Mouse (Mus musculus) thymus, adult 2 months (tissue): ENCODE data around the gene Rab43. TPM values are rescaled to one million over a fixed set of nuclear protein-coding genes. Genes with fewer than 3 reads are reported as not detected.

Source experiments
- DNase-seq: peaks from one replicate; pipeline ENCODE4 v3.0.0; 2021
- H3K27ac ChIP-seq: fragments of 200-500 bp; 2 replicates; pipeline ENCODE4 v1.5.1; 2012; ENCODE audit warnings: low read length, control low read depth; ENCODE audit not compliant: control insufficient read depth, insufficient read depth
- H3K27me3 ChIP-seq: fragments of 200-500 bp; 2 replicates; pipeline ENCODE4 v1.6.1; 2012; ENCODE audit warnings: mild to moderate bottlenecking, low read length, moderate library complexity, mixed read lengths; ENCODE audit not compliant: control insufficient read depth, insufficient read depth
- H3K36me3 ChIP-seq: fragments of 200-500 bp; 2 replicates; pipeline ENCODE4 v1.6.1; 2012; ENCODE audit warnings: mild to moderate bottlenecking, low read length, moderate library complexity; ENCODE audit not compliant: control insufficient read depth, insufficient read depth
- H3K4me1 ChIP-seq: fragments of 200-500 bp; replicated peaks from 2 replicates; pipeline ENCODE4 v1.6.1; 2012; ENCODE audit warnings: low read length; ENCODE audit not compliant: control insufficient read depth, insufficient read depth
- H3K4me3 ChIP-seq: fragments of 200-500 bp; 2 replicates; pipeline ENCODE4 v1.5.1; 2012; ENCODE audit warnings: mild to moderate bottlenecking, low read length, control low read depth, moderate library complexity; ENCODE audit not compliant: control insufficient read depth, insufficient read depth
- CTCF ChIP-seq: fragments of 200-500 bp; IDR thresholded peaks from 2 replicates; pipeline ENCODE4 v1.5.1; 2012; ENCODE audit warnings: mild to moderate bottlenecking, control low read depth, low read length, moderate library complexity, borderline replicate concordance; ENCODE audit not compliant: control insufficient read depth, poor library complexity, insufficient read depth; ENCODE audit errors: extremely low read depth
- POLR2A ChIP-seq: fragments of 200-500 bp; IDR thresholded peaks from 2 replicates; pipeline ENCODE4 v1.6.1; 2012; ENCODE audit warnings: mild to moderate bottlenecking, low read length, control low read depth, moderate library complexity; ENCODE audit not compliant: control insufficient read depth, poor library complexity, insufficient read depth; ENCODE audit errors: extremely low read depth
- WGBS: fragments of 180-500 bp; shearing (Covaris S2); methylation state at CpG from one replicate; pipeline ENCODE4 v1.1.7; 2018; 5-methylcytosine and 5-hydroxymethylcytosine counted together
- polyA plus RNA-seq: library from polyadenylated mRNA; depleted of rRNA; stranded (reverse); fragments of >200 nt; gene quantifications from 2 replicates; pipeline ENCODE4 v1.2.3, GENCODE M21; 2012

Rab43 gene
- polyA plus RNA-seq, 1 experiment: 56.0 TPM

- 0% methylated on average over 8 of the region's 8 CpGs for WGBS
- H3K4me1 ChIP-seq: peaks cover 6% of the 10 kb centered on the region
- peaks cover 10% of the 10 kb centered on the region for H3K36me3 ChIP-seq
- DNase-seq: peak; percentile 17
- H3K4me3 ChIP-seq: peak overlapping the region; percentile 68
- H3K27me3 ChIP-seq: no peaks in the 10 kb centered on the region
- TF ChIP-seq CTCF: no peak
- TF ChIP-seq POLR2A: no peak
- peak overlapping the region; percentile 38; the same call in 1 of the 2 replicates for H3K27ac ChIP-seq
Observed at GRCm38 (mm10) chr6:87849780-87850154, 37.8 kb upstream of the Rab43 start.

GRCm38 (mm10) chr6:87846813-87847212 lies 34.8 kb upstream of the Rab43 start:
- peaks cover 39% of the 10 kb centered on the region for H3K36me3 ChIP-seq
- 48% methylated on average over 1 of the region's 1 CpGs for WGBS
- H3K4me1 ChIP-seq: peaks cover 6% of the 10 kb centered on the region
- no peak overlapping the region for H3K27ac ChIP-seq
- TF ChIP-seq POLR2A: no peak
- TF ChIP-seq CTCF: no peak
- DNase-seq: no peak
- H3K27me3 ChIP-seq: no peaks in the 10 kb centered on the region
- H3K4me3 ChIP-seq: no peak overlapping the region

DNA sequence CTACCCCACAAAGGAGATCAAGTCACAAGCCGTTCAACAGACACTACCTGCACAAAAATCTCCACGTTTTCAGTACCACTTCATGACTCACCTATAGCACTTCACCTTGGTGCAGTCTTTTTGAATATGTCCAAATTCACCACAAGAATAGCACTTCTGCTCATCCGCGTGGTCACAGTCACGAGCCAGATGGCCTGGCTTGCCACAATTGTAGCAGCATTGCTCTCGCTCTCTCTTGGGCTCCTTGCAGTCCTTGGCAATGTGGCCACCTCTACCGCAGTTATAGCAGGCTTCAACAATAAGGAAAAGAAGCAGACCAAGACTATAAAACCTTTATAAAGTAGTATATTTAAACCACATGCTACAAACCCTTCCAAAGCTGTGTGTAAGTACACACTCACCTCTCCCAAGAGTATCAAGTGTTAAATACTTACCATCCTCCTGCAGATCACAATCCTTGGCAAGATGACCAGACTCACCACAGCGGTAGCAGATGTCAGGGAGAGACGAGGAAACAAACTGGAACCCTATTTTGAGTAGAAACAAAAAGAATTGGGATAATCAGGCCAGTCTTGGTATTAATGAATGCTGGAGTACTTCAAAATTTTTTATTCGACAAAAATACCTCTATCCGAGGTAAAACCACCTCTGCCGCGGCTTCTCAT lies 33.2 kb upstream of the Rab43 start:
- no peak for TF ChIP-seq CTCF
- TF ChIP-seq POLR2A: no peak
- no peaks in the 10 kb centered on the region for H3K27me3 ChIP-seq
- no peak overlapping the region for H3K4me3 ChIP-seq
- no peak for DNase-seq
- WGBS: 95% methylated on average over 13 of the region's 13 CpGs
- peaks cover 42% of the 10 kb centered on the region for H3K36me3 ChIP-seq
- no peak overlapping the region for H3K27ac ChIP-seq
- peaks cover 2% of the 10 kb centered on the region; the same call in 1 of the 2 replicates for H3K4me1 ChIP-seq

GRCm38 (mm10) chr6:87842254-87842653 lies 30.3 kb upstream of the Rab43 start:
- TF ChIP-seq CTCF (no peak), POLR2A (no peak)
- Histone ChIP-seq H3K27me3 (no peaks in the 10 kb centered on the region), H3K36me3 (peaks cover 42% of the 10 kb centered on the region), H3K4me3 (no peak overlapping the region), H3K27ac (no peak overlapping the region), H3K4me1 (peaks cover 2% of the 10 kb centered on the region; the same call in 1 of the 2 replicates)
- DNase-seq: peak; percentile 24
- WGBS: 57% methylated on average over 1 of the region's 1 CpGs

DNA sequence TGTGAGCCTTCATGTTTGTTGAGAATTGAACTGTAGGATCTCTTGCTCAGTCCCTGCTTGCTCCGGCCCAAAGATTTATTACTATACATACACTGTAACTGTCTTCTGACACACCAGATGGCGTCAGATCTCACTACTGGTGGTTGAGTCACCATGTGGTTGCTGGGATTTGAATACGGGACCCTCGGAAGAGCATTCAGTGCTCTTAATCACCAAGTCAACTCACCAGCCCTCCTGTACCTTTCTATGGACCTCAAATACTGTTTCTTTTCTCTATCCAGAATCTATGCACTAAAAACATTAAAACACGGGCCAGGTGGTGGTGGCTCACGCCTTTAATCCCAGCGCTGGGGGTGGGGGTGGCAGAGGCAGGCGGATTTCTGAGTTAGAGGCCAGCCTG lies 29.7 kb upstream of the Rab43 start:
- H3K36me3 ChIP-seq: peaks cover 42% of the 10 kb centered on the region
- no peak overlapping the region for H3K27ac ChIP-seq
- 91% methylated on average over 8 of the region's 8 CpGs for WGBS
- H3K4me3 ChIP-seq: no peak overlapping the region
- TF ChIP-seq POLR2A (no peak), CTCF (no peak)
- no peaks in the 10 kb centered on the region for H3K27me3 ChIP-seq
- DNase-seq: no peak
- peaks cover 2% of the 10 kb centered on the region; the same call in 1 of the 2 replicates for H3K4me1 ChIP-seq

- Histone ChIP-seq H3K4me1 (peaks cover 2% of the 10 kb centered on the region; the same call in 1 of the 2 replicates), H3K4me3 (no peak overlapping the region), H3K27me3 (no peaks in the 10 kb centered on the region), H3K36me3 (peaks cover 34% of the 10 kb centered on the region), H3K27ac (no peak overlapping the region)
- 69% methylated on average over 11 of the region's 11 CpGs for WGBS
- DNase-seq: no peak
- TF ChIP-seq POLR2A (no peak), CTCF (no peak)
Observed at GRCm38 (mm10) chr6:87839797-87840341, 27.9 kb upstream of the Rab43 start.
